Mouse (Mus musculus) erythroblast, adult 5-6 weeks (primary cell): ENCODE data around the gene Hsd17b7. TPM values are rescaled to one million over a fixed set of nuclear protein-coding genes. Genes with fewer than 3 reads are reported as not detected.

Source experiments
- ATAC-seq: replicated peaks from 2 replicates; pipeline ENCODE4 v1.8.0; 2016; ENCODE audit warnings: moderate number of reproducible peaks, mild to moderate bottlenecking, moderate TSS enrichment, inconsistent platforms; ENCODE audit not compliant: poor library complexity, low FRiP score, severe bottlenecking
- total RNA-seq, 2 experiments: library from RNA; stranded (forward) in 1 of 2; stranded (reverse) in 1 of 2; fragments of 150-400 nt in 1 of 2; fragments of 200-764, 138-1000 nt in 1 of 2; gene quantifications; 2 replicates each; pipeline versions ENCODE4 v1.2.3 to v1.2.4; 2015 to 2017; ENCODE audit warnings: low replicate concordance in 2 of 2

Hsd17b7 gene
- total RNA-seq, 2 experiments from 2014 or later, result 0.60 to 0.77 TPM

DNA sequence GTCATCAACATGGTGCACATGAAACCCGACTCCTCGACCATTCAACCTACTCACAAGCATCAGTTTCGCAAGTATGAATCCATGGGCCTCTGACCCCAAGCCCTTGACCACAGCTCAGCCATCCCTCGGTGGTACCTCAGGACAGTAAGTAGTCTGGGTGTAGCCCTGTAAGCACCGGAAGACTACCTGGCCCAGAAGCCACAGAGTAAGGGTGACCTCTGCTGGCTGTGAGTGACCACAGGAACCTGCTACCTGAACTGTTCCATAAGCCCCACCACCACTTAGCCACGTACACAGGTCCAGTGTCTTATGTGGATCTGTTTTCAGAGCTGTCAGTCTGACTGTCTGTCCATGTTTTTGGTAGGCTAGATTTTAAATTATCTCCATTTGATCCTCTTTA is 21.4 kb downstream of the Hsd17b7 start:
- no peak for ATAC-seq

DNA sequence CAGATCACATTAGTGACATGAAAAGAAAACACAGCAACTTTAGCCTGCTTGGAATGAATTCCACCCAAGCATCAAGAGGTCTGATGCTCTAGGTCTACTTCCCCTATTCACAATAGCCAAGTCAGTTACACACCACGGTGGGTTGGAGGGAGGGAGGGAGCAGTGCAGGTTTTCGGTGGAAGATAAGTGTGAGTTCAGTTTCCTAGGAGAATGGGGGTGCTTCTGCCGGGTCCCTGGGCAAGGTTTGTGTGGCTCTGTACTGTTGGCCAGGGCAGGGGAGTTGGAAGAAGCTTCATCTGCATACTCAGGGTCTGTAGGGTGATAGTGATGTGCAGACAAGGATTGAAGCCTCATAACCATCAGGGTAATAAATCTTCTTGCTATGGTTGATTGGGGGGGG is 23.0 kb downstream of the Hsd17b7 start:
- no peak for ATAC-seq

- ATAC-seq, result no peak
Measured at GRCm38 (mm10) chr1:169939345-169939744, 29.7 kb downstream of the Hsd17b7 start.

DNA sequence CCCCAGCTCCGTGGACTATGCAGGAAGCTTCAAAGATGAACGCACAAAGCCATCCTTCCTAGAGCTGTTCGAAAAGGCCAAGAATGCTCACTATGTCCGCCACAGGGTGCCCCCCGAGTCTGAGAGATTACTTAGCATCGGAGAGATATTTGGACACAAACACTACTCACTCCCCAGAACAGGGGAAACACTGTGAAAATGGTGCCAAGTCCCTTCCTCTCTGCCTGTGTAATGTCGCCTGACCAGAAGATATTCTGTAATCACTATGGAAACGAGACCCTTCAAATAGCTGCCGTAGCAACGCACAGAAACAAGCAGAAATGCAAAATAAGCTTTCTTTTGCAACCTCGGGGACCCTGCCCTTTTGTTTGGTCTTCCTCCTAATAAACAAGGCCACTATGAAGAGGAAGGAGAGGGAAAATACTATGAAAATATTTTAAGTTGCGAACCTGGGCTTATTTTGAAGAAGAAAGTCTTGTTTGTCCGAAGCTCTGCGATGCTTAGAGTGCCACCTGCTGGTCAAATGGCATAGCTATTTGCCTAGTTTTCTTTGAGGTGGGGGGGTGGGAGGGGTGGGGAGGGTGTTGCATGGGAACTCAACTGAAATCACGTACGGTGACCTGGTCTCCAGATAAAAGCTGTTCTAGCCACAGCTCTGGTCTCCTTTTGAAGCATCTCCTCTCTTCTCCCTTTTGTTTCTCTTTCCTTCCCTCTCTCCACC is 34.9 kb downstream of the Hsd17b7 start:
- no peak for ATAC-seq

- no peak for ATAC-seq
Measured at GRCm38 (mm10) chr1:169932122-169932746, 36.8 kb downstream of the Hsd17b7 start.

DNA sequence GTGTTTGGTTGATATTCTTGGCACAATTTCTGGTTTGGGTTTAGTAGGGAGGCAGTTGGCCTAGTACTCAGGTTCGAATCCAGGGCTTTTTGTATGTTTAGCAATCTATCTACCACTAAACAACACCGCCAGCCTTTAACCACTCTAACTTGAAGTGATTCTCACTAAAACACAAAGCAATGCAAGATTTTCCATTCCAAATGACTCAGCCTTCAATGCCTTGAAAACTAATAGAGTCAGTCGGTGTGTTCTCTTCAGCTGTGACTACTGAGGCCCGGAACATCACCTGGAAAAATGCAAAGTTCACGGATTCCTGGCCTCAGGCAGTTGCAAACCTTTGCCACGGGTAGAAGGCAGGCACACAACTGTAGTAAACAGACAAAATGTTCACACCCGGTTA is 37.3 kb downstream of the Hsd17b7 start:
- ATAC-seq, result no peak

DNA sequence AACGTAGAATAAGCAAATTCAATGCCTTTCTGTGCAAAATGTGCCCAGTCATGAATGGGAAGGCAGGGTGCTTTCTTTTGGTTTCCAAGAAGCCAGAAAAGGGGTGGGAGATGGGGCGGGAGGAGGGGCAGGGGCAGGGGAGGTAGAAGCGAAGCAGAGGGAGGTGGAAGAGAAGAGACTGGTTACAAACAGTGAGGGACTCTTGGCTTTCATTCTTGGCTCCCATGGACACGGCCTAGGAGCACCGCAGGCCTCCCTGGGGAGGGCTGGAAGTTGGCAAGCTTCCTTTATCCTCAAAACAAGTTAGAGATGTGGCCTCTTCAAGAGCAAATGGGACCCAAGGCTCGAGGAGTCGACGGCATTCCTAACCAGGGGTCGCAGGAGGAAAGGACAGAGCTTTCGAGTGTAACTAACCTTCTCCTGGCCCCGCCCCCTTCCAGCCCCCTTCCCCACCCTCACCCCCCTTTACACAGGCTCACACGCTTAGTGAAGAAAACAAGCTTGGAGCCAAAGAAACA is 40.5 kb downstream of the Hsd17b7 start, which contains the start of gene Ccdc190:
Ccdc190 (plus strand) TSS at position 195 of the 518 bp plus-strand sequence.
- ATAC-seq, result no peak

DNA sequence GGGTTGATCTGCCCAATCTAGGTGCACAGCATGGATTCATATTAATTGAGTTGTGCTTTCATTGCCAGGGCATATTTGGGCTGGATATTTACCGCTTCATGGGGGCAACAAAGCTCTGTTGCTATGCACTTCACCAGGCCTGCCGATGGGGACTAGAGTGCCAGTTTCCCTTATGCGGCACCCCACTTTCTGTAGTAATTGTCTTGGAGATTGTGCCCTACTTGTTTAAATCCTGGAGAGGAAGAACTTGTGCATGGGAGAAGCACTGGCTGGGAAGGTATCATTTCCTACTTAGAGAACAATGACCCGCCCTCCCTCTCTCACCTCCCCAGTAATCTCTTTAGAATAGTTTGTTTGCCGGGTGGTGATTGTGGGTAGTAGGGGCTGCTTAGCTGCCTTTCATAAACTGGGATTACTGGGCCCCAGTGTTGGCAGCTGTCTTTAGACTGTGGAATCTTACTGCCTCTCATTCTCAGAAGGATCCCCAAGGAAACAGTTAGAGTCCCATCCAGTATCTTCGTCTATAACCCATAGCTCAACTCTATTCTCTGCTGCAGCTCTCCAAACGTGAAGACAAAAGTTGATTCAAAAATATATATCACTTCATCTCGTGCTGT is 41.2 kb downstream of the Hsd17b7 start:
- ATAC-seq, result no peak

DNA sequence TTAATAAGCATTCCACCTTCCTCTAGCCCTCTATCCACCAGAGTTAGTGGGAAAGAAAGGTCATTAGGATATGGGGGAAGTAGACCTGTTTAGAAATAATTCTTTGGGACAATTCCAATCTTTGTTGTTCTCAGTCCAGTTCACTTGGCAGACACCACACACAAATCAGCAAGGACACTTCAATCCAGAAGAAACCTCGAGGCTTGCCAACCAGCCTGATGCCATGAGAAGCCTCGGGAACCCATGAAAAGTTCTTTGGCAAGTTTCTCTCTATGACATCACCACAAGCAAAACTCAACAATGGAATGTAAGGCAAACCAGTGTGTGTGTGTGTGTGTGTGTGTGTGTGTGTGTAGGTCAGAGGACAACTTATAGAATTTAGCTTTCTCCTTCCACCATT is 44.5 kb downstream of the Hsd17b7 start:
- no peak for ATAC-seq

DNA sequence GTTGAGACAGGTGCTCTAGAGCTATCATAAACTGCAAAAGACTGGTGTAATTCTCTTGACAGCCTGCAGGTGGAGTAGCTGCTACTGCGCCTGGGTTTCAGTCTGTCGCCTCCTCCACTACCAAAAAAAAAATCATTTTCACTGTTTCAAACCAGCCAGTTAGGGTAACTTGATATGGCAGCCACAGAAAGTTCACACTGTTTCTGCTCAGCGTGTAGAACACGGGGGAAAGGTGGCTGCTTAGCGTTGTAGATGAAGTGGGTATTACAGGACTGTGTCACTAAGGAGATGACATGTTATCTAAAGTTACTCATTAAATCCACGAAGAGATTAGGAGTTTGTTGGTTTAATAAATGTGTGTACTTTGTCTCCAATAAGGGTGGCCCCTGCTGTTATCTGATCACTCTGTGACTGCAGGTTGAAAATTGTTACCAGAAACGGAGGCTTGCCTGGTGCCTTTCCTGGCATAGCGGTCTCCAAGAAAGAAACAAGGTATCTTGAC is 47.3 kb downstream of the Hsd17b7 start:
- ATAC-seq, result no peak; the same call in 1 of the 2 replicates

DNA sequence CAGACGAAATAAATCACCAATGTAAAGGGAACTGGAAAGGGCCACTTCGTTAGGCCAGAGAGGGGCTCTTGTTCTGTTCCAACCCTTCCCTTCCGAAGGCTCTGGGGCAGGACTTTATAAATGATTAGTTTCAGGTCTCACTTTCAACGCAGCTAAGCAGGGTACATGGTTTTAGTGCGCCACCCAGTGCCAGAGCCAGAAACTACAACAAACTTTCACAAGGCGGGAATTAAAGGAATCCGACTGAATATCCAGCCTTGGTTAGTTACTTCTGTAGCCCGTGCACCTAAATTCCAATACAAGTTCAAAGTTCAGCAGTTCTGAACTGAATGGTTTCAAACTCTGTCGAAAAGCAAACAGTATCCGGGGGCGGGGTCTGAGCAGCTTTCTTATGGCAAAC is 49.8 kb downstream of the Hsd17b7 start:
- ATAC-seq, result no peak

DNA sequence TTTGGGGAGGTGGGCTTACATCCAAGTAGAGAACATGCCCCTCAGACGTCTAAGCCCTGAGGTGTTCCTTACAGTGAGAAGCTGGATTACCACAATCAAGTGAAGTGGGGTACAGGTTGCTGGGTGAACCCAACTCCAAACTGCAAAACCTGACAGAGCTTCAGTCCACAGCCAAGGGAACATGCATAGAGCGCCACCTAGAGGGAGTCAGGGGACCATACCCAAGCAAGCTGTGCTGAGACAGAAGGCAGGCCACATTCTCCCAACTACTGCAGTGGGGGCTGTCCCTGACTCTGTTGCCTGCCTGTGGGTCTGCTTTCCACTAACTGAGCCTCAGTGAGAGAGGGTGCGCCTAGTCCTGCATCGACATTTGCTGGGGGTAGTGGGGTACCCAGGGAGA is 51.0 kb downstream of the Hsd17b7 start:
- ATAC-seq, result no peak

DNA sequence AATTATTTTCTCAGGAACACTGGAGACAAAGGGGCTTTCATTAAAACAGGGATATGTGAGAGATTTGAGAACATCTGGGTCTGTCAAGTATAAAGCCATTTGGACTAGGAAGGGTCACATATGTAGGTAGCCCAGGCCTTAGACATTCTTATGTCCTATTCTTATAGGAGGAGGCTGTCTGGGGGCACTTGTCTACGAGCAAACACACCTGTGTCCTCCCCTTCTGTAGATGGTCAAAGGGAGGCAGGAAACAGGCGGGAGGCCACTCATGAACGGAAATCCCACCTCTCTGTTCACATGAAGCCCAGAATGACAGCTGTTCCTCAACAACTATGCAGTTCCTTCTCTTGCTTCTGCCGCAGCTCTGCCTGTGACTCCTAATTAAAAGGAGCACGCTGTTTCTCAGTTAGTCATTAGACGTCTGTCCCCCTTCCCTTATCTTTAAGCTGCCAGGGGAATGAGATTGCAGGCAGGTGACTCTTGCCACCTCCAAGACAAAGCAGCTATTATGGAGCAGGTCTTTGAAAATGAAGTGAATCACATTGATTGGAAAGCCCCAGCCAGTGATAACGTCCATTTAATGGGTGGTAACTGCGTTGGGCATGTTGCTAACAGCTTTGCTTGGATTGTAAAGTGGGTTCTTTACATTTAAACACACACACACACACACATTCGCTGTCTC is 51.8 kb downstream of the Hsd17b7 start:
- no peak for ATAC-seq

DNA sequence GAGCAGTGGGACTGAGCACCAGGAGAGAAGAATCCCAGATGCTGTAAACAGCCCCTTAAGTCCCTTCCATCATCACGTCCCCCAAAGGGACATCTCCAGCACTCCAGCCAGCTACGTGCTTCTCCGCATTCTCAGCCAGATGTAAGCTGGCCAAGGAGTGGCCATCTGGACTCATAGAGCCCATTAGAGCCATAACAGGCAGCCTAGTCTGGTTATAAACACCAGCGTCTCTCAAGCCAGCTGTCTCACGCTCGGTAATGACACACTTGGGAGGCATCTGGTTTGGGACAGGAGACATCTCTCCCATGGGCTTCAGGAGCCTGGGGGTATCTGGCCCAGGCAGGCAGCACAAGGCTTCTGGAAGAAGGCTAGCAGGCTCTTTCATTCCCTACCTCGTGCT is 52.4 kb downstream of the Hsd17b7 start:
- ATAC-seq, result no peak

DNA sequence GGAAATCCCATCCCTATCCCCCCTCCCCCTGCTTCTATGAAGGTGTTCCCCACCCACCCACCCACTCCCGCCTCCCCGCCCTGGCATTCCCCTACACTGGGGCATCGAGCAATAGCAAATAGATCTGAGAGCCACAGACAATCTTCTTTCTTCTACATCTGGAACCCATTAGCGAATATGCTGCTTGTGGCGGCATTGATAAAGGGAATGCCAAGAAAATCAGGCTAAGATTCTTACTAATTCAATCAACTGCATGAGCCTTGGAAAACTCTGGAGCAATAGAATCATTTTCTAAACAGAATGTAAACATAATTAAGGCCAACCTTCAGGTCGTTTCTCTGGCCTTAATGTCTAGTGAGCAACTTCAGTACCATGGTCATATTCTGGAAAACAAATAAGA is 57.5 kb downstream of the Hsd17b7 start:
- no peak for ATAC-seq

- no peak for ATAC-seq
Measured at GRCm38 (mm10) chr1:169910751-169911150, 58.3 kb downstream of the Hsd17b7 start.

DNA sequence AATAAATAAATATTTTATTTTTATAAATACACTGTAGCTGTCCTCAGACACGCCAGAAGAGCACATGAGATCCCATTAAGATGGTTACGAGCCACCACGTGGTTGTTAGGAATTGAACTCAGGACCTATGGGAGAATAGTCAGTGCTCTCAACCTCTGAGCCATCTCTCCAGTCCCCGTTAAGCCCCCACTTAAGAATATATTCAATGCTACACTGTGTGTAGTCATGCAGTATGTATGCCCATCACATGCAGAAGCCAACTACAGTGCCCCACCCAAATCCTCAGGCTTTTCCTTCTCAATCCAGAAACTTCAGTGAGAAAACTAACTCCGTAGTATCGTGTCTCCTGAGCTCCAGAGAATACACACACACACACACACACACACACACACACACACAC is 59.4 kb downstream of the Hsd17b7 start:
- no peak for ATAC-seq

DNA sequence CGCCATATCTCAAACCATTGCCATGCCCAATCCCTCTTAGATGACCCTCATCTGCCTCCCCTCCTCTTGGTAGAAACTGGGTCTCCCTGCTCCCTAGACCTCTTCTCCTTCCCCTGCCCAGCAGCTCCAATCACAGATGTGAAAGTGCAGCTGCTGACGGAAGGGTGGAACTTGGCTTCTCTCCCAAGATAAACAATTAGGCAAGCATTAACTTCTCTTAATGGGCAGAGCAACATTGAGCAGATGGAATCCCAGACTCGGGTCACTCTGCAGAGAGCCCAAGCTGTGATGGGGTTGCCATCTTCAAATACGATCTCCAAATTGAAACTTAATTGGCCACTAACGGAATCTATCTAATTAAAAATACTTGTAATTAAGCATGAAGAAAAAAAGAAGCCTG is 59.9 kb downstream of the Hsd17b7 start:
- no peak for ATAC-seq

DNA sequence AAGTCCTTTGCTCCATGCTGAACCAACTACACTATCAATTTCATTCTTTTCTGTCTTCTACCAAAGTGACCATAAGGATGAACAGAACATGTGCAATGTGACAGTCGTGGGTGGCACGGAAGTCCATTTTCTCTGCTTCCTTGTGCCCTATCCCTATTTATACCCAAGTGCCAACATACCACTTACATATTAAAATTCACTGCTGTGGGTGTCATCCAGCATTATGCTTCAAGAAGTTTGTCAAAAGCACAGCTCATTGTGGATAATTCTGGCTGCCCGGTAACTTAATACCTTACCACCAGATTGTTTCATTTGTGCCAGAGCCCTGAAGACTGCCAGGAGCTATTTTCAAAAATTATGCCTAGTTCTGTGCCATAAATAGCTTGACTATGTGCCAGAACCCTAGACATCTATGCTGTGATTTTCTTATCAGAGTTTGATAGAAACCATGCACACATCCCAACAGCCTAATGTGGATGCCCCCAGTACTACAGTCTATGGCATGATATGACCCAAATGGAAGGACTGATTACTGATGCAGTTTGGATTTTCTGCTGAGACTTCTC is 68.2 kb downstream of the Hsd17b7 start:
- ATAC-seq, result no peak
